Mouse (Mus musculus): ENCODE measurements at regions not wholly inside any gene's neighbourhood (a gene's known extent, or its start where the extent isn't known, plus 50 kb on each side); places are given as distances from the start of the nearest gene placed in this dataset.

GRCm38 (mm10) chr1:91611281-91611680, 70.9 kb downstream of the Asb1 start:
- DNase-seq (ENCODE audit: extremely low spot score), result no peak

- DNase-seq (ENCODE audit: extremely low spot score), result no peak
These were observed 71.3 kb downstream of the Asb1 start for GRCm38 (mm10) chr1:91611694-91612093.

GRCm38 (mm10) chr1:91612912-91613311, 72.6 kb downstream of the Asb1 start:
- DNase-seq (ENCODE audit: extremely low spot score), result no peak

GRCm38 (mm10) chr1:91615396-91615795, 75.1 kb downstream of the Asb1 start:
- DNase-seq (ENCODE audit: extremely low spot score), result no peak

- no peak for DNase-seq (ENCODE audit: extremely low spot score)
These were observed 78.3 kb downstream of the Asb1 start for GRCm38 (mm10) chr1:91618527-91619135.

GRCm38 (mm10) chr1:91621141-91621540, 80.8 kb downstream of the Asb1 start:
- DNase-seq (ENCODE audit: extremely low spot score), result no peak

- DNase-seq (ENCODE audit: extremely low spot score), result no peak
These were observed 82.5 kb downstream of the Asb1 start for GRCm38 (mm10) chr1:91622874-91623273.

- no peak for DNase-seq (ENCODE audit: extremely low spot score)
These were observed 83.7 kb downstream of the Asb1 start for GRCm38 (mm10) chr1:91624028-91624427.

- DNase-seq (ENCODE audit: extremely low spot score), result no peak
These were observed 84.4 kb downstream of the Asb1 start for GRCm38 (mm10) chr1:91624531-91625300.

- DNase-seq (ENCODE audit: extremely low spot score), result no peak
These were observed 85.7 kb downstream of the Asb1 start for GRCm38 (mm10) chr1:91626090-91626489.

GRCm38 (mm10) chr1:91630206-91630605, 89.9 kb downstream of the Asb1 start:
- DNase-seq (ENCODE audit: extremely low spot score), result no peak

- no peak for DNase-seq (ENCODE audit: extremely low spot score)
These were observed 90.6 kb downstream of the Asb1 start for GRCm38 (mm10) chr1:91630871-91631410.

GRCm38 (mm10) chr1:91632906-91633493, 92.7 kb downstream of the Asb1 start:
- no peak for DNase-seq (ENCODE audit: extremely low spot score)

- DNase-seq (ENCODE audit: extremely low spot score), result no peak
These were observed 96.2 kb downstream of the Asb1 start for GRCm38 (mm10) chr1:91636571-91636970.

- DNase-seq (ENCODE audit: extremely low spot score), result no peak
These were observed 100.2 kb downstream of the Asb1 start for GRCm38 (mm10) chr1:91640551-91640950.

- DNase-seq (ENCODE audit: extremely low spot score), result no peak
These were observed 118.7 kb downstream of the Asb1 start for GRCm38 (mm10) chr1:91658991-91659441.

- DNase-seq (ENCODE audit: extremely low spot score), result no peak
These were observed 119.1 kb downstream of the Asb1 start for GRCm38 (mm10) chr1:91659486-91659885.

GRCm38 (mm10) chr1:91663289-91663688, 122.9 kb downstream of the Asb1 start:
- no peak for DNase-seq (ENCODE audit: extremely low spot score)

- DNase-seq (ENCODE audit: extremely low spot score), result no peak
These were observed 124.3 kb downstream of the Asb1 start for GRCm38 (mm10) chr1:91664622-91665021.

- DNase-seq (ENCODE audit: extremely low spot score), result no peak
These were observed 128.2 kb downstream of the Asb1 start for GRCm38 (mm10) chr1:91668530-91668929.

- no peak for DNase-seq (ENCODE audit: extremely low spot score)
These were observed 130.3 kb upstream of the Twist2 start for GRCm38 (mm10) chr1:91670980-91671379.

- no peak for DNase-seq (ENCODE audit: extremely low spot score)
These were observed 127.1 kb upstream of the Twist2 start for GRCm38 (mm10) chr1:91674082-91674655.
